Mouse (Mus musculus): ENCODE measurements around the gene Rsph3b. TPM values are rescaled to one million over a fixed set of nuclear protein-coding genes. Genes with fewer than 3 reads are reported as not detected.
"Not testable (repeated sequence)": the region's sequence is repeated elsewhere in the genome, so short reads cannot be mapped to it uniquely, and the experiment has no call there.

Rsph3b gene
- polyA plus RNA-seq, 1 experiment from 2014 or later = 35.6 TPM

GRCm38 (mm10) chr17:6972836-6973396 is 24.4 kb upstream of the Rsph3b start:
- not testable (repeated sequence) for H3K27me3 ChIP-seq (ENCODE audit: insufficient read depth, low read length); H3K4me1 ChIP-seq (ENCODE audit: insufficient read depth); H3K4me2 ChIP-seq; H3K36me3 ChIP-seq (ENCODE audit: insufficient read depth); H3K9ac ChIP-seq; H3K4me3 ChIP-seq (ENCODE audit: low read depth, low read length); ATAC-seq (ENCODE audit: insufficient read depth); DNase-seq; H3K9me3 ChIP-seq (ENCODE audit: low read depth, low read length); H3K27ac ChIP-seq (ENCODE audit: low read depth)
- WGBS = 65% methylated on average over 4 of the region's 4 CpGs

GRCm38 (mm10) chr17:6971238-6971637 is 22.8 kb upstream of the Rsph3b start:
- H3K9me3 ChIP-seq (ENCODE audit: low read depth, low read length); DNase-seq: not testable (repeated sequence)

GRCm38 (mm10) chr17:6970334-6970733 is 21.9 kb upstream of the Rsph3b start, which contains the start of gene Rnaset2b:
Gene Rnaset2b, plus strand, starts transcription at chr17:6970634.
- H3K4me3 ChIP-seq (ENCODE audit: low read depth, low read length); DNase-seq; H3K36me3 ChIP-seq (ENCODE audit: insufficient read depth); H3K9me3 ChIP-seq (ENCODE audit: low read depth, low read length); H3K4me1 ChIP-seq (ENCODE audit: insufficient read depth); H3K27me3 ChIP-seq (ENCODE audit: insufficient read depth, low read length); H3K4me2 ChIP-seq; H3K9ac ChIP-seq; H3K27ac ChIP-seq (ENCODE audit: low read depth); ATAC-seq (ENCODE audit: insufficient read depth): not testable (repeated sequence)
- no CpG with 5 or more reads among the region's 8 CpGs for WGBS

More at GRCm38 (mm10) chr17:6971238-6971637, 22.8 kb upstream of the Rsph3b start:
- not testable (repeated sequence) for H3K9ac ChIP-seq; H3K4me3 ChIP-seq (ENCODE audit: low read depth, low read length); H3K36me3 ChIP-seq (ENCODE audit: insufficient read depth); H3K27me3 ChIP-seq (ENCODE audit: insufficient read depth, low read length); H3K4me2 ChIP-seq; H3K4me1 ChIP-seq (ENCODE audit: insufficient read depth); H3K27ac ChIP-seq (ENCODE audit: low read depth); ATAC-seq (ENCODE audit: insufficient read depth)
- WGBS = 80% methylated on average over 8 of the region's 8 CpGs

GRCm38 (mm10) chr17:6967673-6968072 is 19.2 kb upstream of the Rsph3b start:
- WGBS = no CpG with 5 or more reads among the region's 1 CpGs
- ATAC-seq (ENCODE audit: insufficient read depth) = not testable (repeated sequence)

GRCm38 (mm10) chr17:6965364-6965763 is 16.9 kb upstream of the Rsph3b start:
- H3K4me2 ChIP-seq; ATAC-seq (ENCODE audit: insufficient read depth); H3K4me1 ChIP-seq (ENCODE audit: insufficient read depth); H3K27ac ChIP-seq (ENCODE audit: low read depth); H3K4me3 ChIP-seq (ENCODE audit: low read depth, low read length); H3K27me3 ChIP-seq (ENCODE audit: insufficient read depth, low read length); H3K9me3 ChIP-seq (ENCODE audit: low read depth, low read length); H3K9ac ChIP-seq; H3K36me3 ChIP-seq (ENCODE audit: insufficient read depth): not testable (repeated sequence)
- peak; percentile 37 for DNase-seq
- TF ChIP-seq CTCF (IDR thresholded peaks at IDR 0.05; ENCODE audit: low read depth) = peak; percentile 58
- WGBS = 16% methylated on average over 6 of the region's 6 CpGs

More at GRCm38 (mm10) chr17:6967673-6968072, 19.2 kb upstream of the Rsph3b start:
- H3K4me1 ChIP-seq (ENCODE audit: insufficient read depth); H3K27ac ChIP-seq (ENCODE audit: low read depth); H3K9me3 ChIP-seq (ENCODE audit: low read depth, low read length); H3K36me3 ChIP-seq (ENCODE audit: insufficient read depth); H3K4me2 ChIP-seq; H3K4me3 ChIP-seq (ENCODE audit: low read depth, low read length); DNase-seq; H3K9ac ChIP-seq; H3K27me3 ChIP-seq (ENCODE audit: insufficient read depth, low read length): not testable (repeated sequence)

GRCm38 (mm10) chr17:6962936-6963335 is 14.5 kb upstream of the Rsph3b start:
- peak; percentile 66 for DNase-seq
- not testable (repeated sequence) for H3K9ac ChIP-seq; H3K36me3 ChIP-seq (ENCODE audit: insufficient read depth); H3K4me2 ChIP-seq; H3K27ac ChIP-seq (ENCODE audit: low read depth); H3K9me3 ChIP-seq (ENCODE audit: low read depth, low read length); H3K27me3 ChIP-seq (ENCODE audit: insufficient read depth, low read length); ATAC-seq (ENCODE audit: insufficient read depth); H3K4me3 ChIP-seq (ENCODE audit: low read depth, low read length); H3K4me1 ChIP-seq (ENCODE audit: insufficient read depth)
- 32% methylated on average over 4 of the region's 4 CpGs for WGBS

- H3K9me3 ChIP-seq (ENCODE audit: low read depth, low read length); H3K27me3 ChIP-seq (ENCODE audit: insufficient read depth, low read length); H3K36me3 ChIP-seq (ENCODE audit: insufficient read depth); DNase-seq; H3K4me2 ChIP-seq; H3K4me1 ChIP-seq (ENCODE audit: insufficient read depth); H3K27ac ChIP-seq (ENCODE audit: low read depth); H3K9ac ChIP-seq; H3K4me3 ChIP-seq (ENCODE audit: low read depth, low read length); ATAC-seq (ENCODE audit: insufficient read depth): not testable (repeated sequence)
- WGBS = 62% methylated on average over 4 of the region's 6 CpGs
Observed at GRCm38 (mm10) chr17:6962339-6962738, 13.9 kb upstream of the Rsph3b start.

- peak overlapping the region; percentile 43 for H3K4me3 ChIP-seq (ENCODE audit: low read depth, low read length)
- WGBS = under 1% methylated on average over 13 of the region's 48 CpGs
- H3K9ac ChIP-seq; H3K9me3 ChIP-seq (ENCODE audit: low read depth, low read length); H3K27me3 ChIP-seq (ENCODE audit: insufficient read depth, low read length); H3K4me1 ChIP-seq (ENCODE audit: insufficient read depth); H3K36me3 ChIP-seq (ENCODE audit: insufficient read depth); H3K27ac ChIP-seq (ENCODE audit: low read depth): not testable (repeated sequence)
- ATAC-seq (ENCODE audit: insufficient read depth) (peak; percentile 96), DNase-seq (peak; percentile 29)
- peak overlapping the region; percentile 43 for H3K4me2 ChIP-seq
Observed at GRCm38 (mm10) chr17:6961181-6962000, 12.9 kb upstream of the Rsph3b start.

GRCm38 (mm10) chr17:6960776-6961175 is 12.3 kb upstream of the Rsph3b start, which contains the start of gene Tagap1:
Gene Tagap1, minus strand, starts transcription at chr17:6961156.
- H3K27me3 ChIP-seq (ENCODE audit: insufficient read depth, low read length); H3K36me3 ChIP-seq (ENCODE audit: insufficient read depth); H3K9me3 ChIP-seq (ENCODE audit: low read depth, low read length); H3K4me1 ChIP-seq (ENCODE audit: insufficient read depth): not testable (repeated sequence)
- ATAC-seq (ENCODE audit: insufficient read depth) (peak; percentile 34; the same call in 1 of the 2 replicates), DNase-seq (peak; percentile 6)
- Histone ChIP-seq H3K4me3 (ENCODE audit: low read depth, low read length) (peak within 1 kb of the TSS; percentile 43), H3K27ac (ENCODE audit: low read depth) (peak within 1 kb of the TSS; percentile 58; the same call in 1 of the 2 replicates), H3K4me2 (peak within 1 kb of the TSS; percentile 51), H3K9ac (peak within 1 kb of the TSS; percentile 58)
- WGBS = 2% methylated on average over 34 of the region's 51 CpGs

- Histone ChIP-seq H3K4me2 (peak overlapping the region; percentile 51), H3K4me3 (ENCODE audit: low read depth, low read length) (peak overlapping the region; percentile 43), H3K9ac (peak overlapping the region; percentile 58)
- not testable (repeated sequence) for H3K9me3 ChIP-seq (ENCODE audit: low read depth, low read length); H3K36me3 ChIP-seq (ENCODE audit: insufficient read depth); H3K27me3 ChIP-seq (ENCODE audit: insufficient read depth, low read length); H3K27ac ChIP-seq (ENCODE audit: low read depth); ATAC-seq (ENCODE audit: insufficient read depth); H3K4me1 ChIP-seq (ENCODE audit: insufficient read depth)
- under 1% methylated on average over 12 of the region's 12 CpGs for WGBS
- DNase-seq = peak; percentile 3
Observed at GRCm38 (mm10) chr17:6960349-6960748, 11.9 kb upstream of the Rsph3b start.
